Mouse (Mus musculus) left cerebral cortex, adult 2 months (tissue): Measurements from ENCODE around the gene Ssna1. TPM values are rescaled to one million over a fixed set of nuclear protein-coding genes. Genes with fewer than 3 reads are reported as not detected.

Source experiments
- DNase-seq, 2 experiments: peaks; one replicate each; pipeline ENCODE4 v3.0.0; 2021 to 2022; ENCODE audit warnings: low spot score in 2 of 2, mixed read lengths in 1 of 2; ENCODE audit errors: extremely low spot score in 1 of 2
- H3K27ac ChIP-seq: fragments of 200-600 bp; 2 replicates; pipeline ENCODE4 v1.8.1; 2022
- H3K4me3 ChIP-seq: fragments of 200-600 bp; 2 replicates; pipeline ENCODE4 v1.8.1; 2022
- CTCF ChIP-seq: fragments of 200-600 bp; IDR thresholded peaks from 2 replicates; pipeline ENCODE4 v1.8.1; 2022; ENCODE audit warnings: antibody characterized with exemption, mild to moderate bottlenecking, moderate library complexity
- intact Hi-C: fragments of 180-260 bp; cut with DNase I; formaldehyde crosslinking; loops from one replicate; pipeline ENCODE4 v1.15.1; 2025
- total RNA-seq, 2 experiments: library from RNA; stranded (reverse); gene quantifications; 2 replicates each; pipeline ENCODE4 v1.2.3; 2021

The Ssna1 gene
- total RNA-seq, 2 experiments from 2014 or later = 65.6 to 65.9 TPM

- intact Hi-C loops = loop anchor here (1.0 to 2.0 kb wide), 2 partner anchors 17 to 63 kb away; partner anchors contain the start of genes Anapc2 and Ssna1
- DNase-seq = peak; percentile 84 to 91
- peak within 1 kb of the TSS; percentile 90 for H3K27ac ChIP-seq
- TF ChIP-seq CTCF = no peak
- peak within 1 kb of the TSS; percentile 71 for H3K4me3 ChIP-seq
Measured at GRCm38 (mm10) chr2:25255284-25255779, 16.9 kb downstream of the Ssna1 start, which contains the start of gene Tmem203. Gene Tmem203 (plus strand): TSS chr2:25255439.

DNA sequence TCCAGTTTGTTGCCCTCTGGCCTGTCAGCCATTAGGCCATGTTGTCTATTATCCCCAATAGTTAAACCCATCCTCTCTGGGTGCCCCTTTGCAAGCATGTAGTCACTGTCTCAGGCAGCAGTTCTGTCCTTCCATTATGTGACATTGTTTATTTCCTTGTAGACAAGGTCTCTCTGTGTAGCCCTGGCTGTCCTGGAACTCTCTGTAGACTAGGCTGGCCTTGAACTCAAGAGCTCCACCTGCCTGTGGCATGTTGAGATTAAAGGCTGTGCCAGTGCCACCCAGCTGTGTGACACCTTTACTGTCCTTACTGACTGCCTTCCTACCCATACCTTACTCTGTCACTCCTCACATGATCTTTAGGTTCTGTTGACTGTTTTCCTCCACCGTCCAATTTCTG lies 19.9 kb downstream of the Ssna1 start:
- intact Hi-C loops = loop anchor here (2.0 kb wide), 1 partner anchor 24 kb away; no protein-coding TSS in a partner anchor
- Histone ChIP-seq H3K27ac (no peak overlapping the region), H3K4me3 (no peak overlapping the region)
- peak; percentile 31 for TF ChIP-seq CTCF
- no peak for DNase-seq

- Histone ChIP-seq H3K27ac (no peak within 1 kb of the TSS), H3K4me3 (no peak within 1 kb of the TSS)
- no peak for TF ChIP-seq CTCF
- intact Hi-C loops = no loop called here
- no peak for DNase-seq
Measured at GRCm38 (mm10) chr2:25246183-25247072, 25.8 kb downstream of the Ssna1 start, which contains the start of gene AL732309.1. Gene AL732309.1 (minus strand): TSS chr2:25246863.

DNA sequence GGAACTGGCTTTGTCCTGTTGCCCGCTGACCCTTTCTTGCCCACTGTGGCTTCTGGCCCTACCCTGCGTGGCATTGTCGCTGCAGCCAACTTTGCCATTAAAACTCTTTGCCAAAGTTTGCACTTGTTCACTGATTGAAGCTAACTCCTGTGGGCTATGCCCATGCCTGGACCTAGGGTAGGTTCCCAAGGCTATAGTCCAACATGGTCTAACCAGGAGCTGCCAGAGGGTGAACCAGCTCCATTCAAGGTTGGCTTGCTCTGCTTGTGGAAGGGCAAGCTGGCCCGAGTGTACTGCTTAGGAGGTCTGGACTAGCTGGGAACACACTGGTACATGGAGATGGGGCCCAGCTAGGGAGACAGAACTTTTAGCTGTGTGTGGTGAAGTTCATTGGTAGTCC lies 28.1 kb downstream of the Ssna1 start:
- TF ChIP-seq CTCF = no peak
- no peak overlapping the region for H3K27ac ChIP-seq
- no peak for DNase-seq
- intact Hi-C loops = no loop called here
- H3K4me3 ChIP-seq = no peak overlapping the region

DNA sequence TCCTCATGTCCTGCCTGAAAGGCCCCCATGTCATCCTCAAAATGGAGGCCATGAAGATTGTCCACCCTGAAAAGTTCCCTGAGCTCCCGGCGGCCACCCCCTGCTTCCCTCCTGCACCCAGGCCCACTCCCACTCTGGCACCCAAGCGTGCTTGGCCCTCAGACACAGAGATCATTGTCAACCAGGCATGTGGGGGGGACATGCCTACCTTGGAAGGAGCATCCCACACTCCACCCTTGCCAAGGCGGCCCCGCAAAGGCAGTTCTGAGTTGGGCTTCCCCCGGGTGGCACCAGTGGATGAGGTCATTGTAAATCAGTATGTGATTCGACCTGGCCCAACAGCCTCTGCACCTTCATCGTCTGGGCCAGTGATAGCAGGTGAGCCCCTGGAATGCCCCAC lies 28.9 kb downstream of the Ssna1 start:
- Histone ChIP-seq H3K27ac (peak overlapping the region; percentile 91), H3K4me3 (peak overlapping the region; percentile 68)
- TF ChIP-seq CTCF = no peak
- intact Hi-C loops = no loop called here
- DNase-seq = no peak

DNA sequence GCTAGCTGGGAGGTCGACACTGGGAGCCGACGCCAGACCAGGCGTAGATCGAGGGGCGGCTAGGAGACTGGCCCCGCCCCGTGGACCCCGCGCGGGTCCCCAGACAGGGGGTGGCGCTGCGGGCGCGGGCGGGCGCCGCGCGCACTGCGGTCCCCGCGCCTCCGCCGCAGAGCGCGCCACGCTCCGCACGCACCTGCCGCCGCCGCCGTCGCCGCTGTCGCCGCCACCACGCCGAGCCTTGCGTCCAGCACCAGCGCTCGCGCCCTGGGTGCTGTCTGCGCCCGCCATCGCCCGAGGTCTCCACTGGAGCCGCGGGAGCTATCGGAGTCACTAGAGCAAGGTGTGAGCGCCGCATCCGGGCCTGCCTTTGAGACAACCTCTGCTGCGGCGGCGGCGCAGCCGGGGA lies 30.1 kb downstream of the Ssna1 start, which contains the start of the genes Rnf208 and Cysrt1:
Rnf208 (plus strand) TSS at position 155 of the 406 bp plus-strand sequence.
Cysrt1 (minus strand) TSS at position 352 of the 406 bp plus-strand sequence.
- no peak for TF ChIP-seq CTCF
- DNase-seq = peak; percentile 55 to 67

DNA sequence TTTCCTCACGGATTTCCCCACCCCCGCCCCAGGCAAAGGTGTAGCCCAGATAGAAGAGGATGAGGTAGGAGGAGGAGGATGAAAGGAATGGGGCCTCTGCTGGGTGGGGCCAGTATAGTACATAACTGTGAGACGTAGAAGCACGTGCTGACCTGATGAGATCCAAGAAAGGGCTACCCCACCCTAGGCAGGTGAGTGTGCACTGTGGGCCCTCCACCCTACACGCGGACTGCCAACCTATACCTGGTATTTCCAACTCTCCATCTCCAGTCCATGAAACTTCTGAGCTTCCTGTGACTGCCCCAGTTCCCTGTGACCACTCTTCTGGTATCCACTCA lies 30.8 kb downstream of the Ssna1 start:
- H3K4me3 ChIP-seq = peak overlapping the region; percentile 68
- no peak for TF ChIP-seq CTCF
- intact Hi-C loops = no loop called here
- peak overlapping the region; percentile 6; the same call in 1 of the 2 replicates for H3K27ac ChIP-seq
- DNase-seq = no peak

More for the DNA sequence above, 30.1 kb downstream of the Ssna1 start, which contains the start of the genes Rnf208 and Cysrt1:
- Histone ChIP-seq H3K4me3 (peak within 1 kb of the TSS; percentile 68), H3K27ac (peak within 1 kb of the TSS; percentile 91)
- intact Hi-C loops = no loop called here

DNA sequence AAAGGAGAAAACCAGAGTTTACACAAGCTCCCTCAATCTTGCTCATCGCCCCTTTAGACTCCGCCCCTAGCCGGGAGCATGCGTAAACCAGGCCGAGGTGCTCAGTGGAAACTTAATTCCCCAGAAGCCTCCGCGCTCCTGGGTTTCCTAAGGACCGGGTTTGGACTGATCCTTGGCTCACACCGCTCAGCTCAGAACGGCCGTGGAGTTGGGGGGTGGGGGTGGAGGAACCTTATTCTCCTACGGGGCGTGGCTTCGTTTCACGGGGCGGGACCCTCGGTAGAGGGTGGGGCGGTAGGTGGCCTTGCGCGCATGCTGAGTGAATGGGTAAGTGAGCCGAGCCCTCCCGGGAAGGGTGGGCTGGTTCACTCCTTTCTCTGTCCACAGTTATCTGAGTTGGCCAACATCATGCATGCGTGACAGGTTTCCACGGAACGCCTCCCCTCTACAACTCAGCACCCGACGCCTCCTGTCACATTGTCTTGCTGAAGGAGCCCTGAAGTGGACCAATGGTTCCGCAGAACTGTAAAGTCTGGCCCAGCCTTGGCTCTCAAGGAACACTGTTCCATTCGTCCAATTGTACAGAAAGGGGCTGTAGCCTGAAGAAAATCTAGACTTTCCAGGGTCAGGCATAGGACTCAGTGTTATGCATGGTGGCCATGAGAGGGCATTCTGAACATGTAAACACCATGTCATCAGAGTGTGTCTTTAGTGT lies 31.4 kb downstream of the Ssna1 start:
- peak; percentile 64 to 71 for DNase-seq
- Histone ChIP-seq H3K27ac (peak overlapping the region; percentile 76), H3K4me3 (peak overlapping the region; percentile 68)
- intact Hi-C loops = no loop called here
- TF ChIP-seq CTCF = no peak

GRCm38 (mm10) chr2:25240310-25240709 lies 31.9 kb downstream of the Ssna1 start:
- peak overlapping the region; percentile 76 for H3K27ac ChIP-seq
- TF ChIP-seq CTCF = no peak

GRCm38 (mm10) chr2:25239766-25240165 lies 32.5 kb downstream of the Ssna1 start:
- no peak for TF ChIP-seq CTCF
- H3K4me3 ChIP-seq = no peak overlapping the region
- no peak for DNase-seq
- H3K27ac ChIP-seq = no peak overlapping the region
- intact Hi-C loops = no loop called here

More at GRCm38 (mm10) chr2:25240310-25240709, 31.9 kb downstream of the Ssna1 start:
- no peak for DNase-seq
- H3K4me3 ChIP-seq = peak overlapping the region; percentile 68
- intact Hi-C loops = no loop called here

DNA sequence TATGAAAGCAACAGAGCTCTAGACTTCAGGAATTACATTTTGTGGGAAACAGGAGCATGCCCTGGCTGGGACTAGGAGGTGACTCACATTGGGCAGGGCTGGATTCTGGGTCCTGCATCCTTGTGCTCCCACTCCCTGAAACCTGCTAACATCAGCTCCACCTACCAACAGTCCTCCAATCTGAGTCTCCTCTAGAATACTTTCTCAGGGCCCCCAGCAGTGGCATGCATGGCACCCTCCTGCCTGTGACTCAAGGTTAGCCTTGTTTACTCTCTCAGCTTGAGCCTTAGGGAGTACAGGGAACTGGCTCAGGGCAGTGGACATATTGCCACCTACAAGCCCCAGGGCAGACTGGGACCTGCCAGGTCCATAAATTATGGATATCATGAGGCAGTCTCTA lies 34.1 kb downstream of the Ssna1 start:
- Histone ChIP-seq H3K27ac (no peak overlapping the region), H3K4me3 (no peak overlapping the region)
- no peak for DNase-seq
- no peak for TF ChIP-seq CTCF
- intact Hi-C loops = no loop called here
